Mouse (Mus musculus) left cerebral cortex, adult 6 months (tissue): Measurements from ENCODE around the gene Oxnad1. TPM values are rescaled to one million over a fixed set of nuclear protein-coding genes. Genes with fewer than 3 reads are reported as not detected.

Experiments
- long read RNA-seq, 2 experiments: library from polyadenylated mRNA; unstranded; transcript quantifications; one replicate each; pipeline ENCODE4 v2.0.0; 2019 to 2020
- polyA plus RNA-seq: library from polyadenylated mRNA; unstranded; fragments of <200 nt; fragmentation: Nextera tagmentation; gene quantifications from 2 replicates; pipeline ENCODE4 v1.2.3, GENCODE M21; 2021

The Oxnad1 gene
- 5.6 and 9.0 TPM in 2 replicates for polyA plus RNA-seq
- long read RNA-seq, experiment 1, transcript Oxnad1-201 (8 exons, 2,376 nt) = major isoform, 60 of 83 reads
- long read RNA-seq, experiment 1, partial matches to known transcripts = 1 of 83 reads
- long read RNA-seq, experiment 1, other reads (novel, unspliced or antisense) = 22 of 83 reads
- long read RNA-seq, experiment 2, transcript Oxnad1-201 (8 exons, 2,376 nt) = major isoform, 10 of 11 reads
- long read RNA-seq, experiment 2, partial matches to known transcripts = 0 of 11 reads
- long read RNA-seq, experiment 2, other reads (novel, unspliced or antisense) = 1 of 11 reads

DNA sequence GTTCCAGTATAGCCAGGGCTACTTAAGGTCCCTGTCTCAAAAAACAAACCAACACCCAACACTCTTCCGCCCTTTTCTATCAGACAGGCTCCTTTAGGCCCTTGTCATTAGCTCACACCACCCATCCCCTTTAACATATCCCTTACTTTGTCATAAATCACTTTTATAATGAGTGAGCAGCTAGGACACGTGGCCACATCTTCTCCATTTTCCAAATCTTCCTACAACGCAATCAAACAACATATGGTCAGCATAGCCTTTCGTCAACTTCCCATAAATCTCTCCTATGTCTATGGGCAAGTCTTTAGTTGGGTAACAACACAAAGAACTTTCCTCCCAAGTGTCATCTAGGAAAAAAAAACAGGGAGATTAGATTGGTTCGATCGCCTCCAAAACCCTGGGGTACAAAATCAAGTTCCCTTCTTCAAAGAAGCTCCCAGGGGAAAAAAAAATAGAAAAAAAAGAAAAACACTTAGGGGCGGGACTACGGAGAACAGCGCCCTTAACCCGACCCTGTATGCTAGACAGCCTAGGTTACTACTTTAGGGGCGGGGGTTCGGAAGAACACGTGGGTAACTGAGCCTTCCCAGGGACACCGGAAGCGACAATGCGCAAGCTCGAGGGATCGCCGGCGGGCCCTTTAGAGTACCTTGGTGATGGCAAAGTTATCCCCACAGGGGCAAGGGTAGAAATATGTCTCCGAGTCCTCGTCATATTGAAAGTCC lies at the start of gene Oxnad1:
TSS of gene Oxnad1 (plus strand) at position 614 of the 725 bp plus-strand sequence.

DNA sequence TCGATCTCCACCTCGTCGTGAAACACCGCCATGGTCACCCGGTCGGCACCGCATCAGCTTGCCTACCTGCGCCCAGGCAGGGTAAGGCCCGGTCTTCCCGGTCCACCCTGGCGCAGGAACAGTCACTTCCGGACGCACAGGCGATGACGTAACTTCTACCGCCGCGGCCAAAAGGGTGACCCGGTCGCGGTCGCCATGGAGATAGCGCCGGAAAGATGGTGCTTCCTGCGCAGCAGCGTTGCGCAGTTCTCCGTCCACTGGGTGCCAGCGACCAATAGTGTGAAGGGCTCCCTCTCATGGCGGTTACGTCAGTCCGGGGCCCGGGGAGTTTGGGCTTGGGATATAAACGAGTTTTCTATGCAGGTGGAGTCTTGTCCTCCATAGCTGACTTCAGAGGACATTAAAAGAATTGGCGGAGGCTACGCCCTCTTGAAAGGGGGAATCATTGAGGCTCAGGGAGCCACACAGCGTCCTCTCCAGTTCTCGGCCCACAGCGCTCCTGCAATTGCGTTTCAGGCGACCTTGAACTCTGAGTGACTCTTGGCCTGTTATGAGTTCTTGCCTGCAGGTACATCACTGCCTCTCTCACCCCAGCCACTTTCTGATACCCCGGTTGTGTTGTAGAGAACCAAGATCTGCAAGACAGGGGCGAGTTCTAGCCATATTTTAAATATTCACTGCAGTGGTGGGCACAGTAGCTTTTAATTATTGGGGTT lies 470 bp downstream of the Oxnad1 start, which contains the start of gene Dph3:
TSS of gene Dph3 (minus strand) at position 244 of the 716 bp plus-strand sequence.

DNA sequence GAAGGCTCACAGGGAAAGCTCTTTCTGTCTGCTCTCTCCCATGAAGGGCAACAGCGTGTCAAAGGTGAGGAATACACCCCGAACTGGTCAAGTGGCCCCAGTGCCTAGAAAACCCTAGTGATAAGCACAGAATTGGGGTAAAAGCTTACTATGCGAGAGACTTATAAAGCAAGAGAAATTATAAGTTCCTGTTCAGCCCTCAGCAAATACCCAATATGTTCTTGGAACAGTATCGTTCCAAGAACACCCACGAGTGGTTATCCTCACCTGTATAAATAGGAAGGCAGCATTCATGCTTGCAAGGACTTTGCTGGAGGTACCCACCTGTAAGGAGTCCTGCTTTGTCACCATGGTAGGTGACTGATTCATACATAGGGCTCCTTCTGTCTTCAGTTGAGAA lies 56.5 kb downstream of the Oxnad1 start, which contains the start of gene Msmb:
TSS of gene Msmb (plus strand) at position 301 of the 400 bp plus-strand sequence.

Other genes with a start within 250 kb of the Oxnad1 start
- 0.22 and 0.25 TPM in 2 replicates for gene Galnt15, start 56.4 kb upstream of the Oxnad1 start, polyA plus RNA-seq
- gene Dph3, start 355 bp downstream of the Oxnad1 start, polyA plus RNA-seq = 72.6 and 82.6 TPM in 2 replicates
- gene Msmb, start 56.6 kb downstream of the Oxnad1 start, polyA plus RNA-seq = not detected in 2 replicates
- 43.5 and 57.0 TPM in 2 replicates for gene Ncoa4, start 74.5 kb downstream of the Oxnad1 start, polyA plus RNA-seq
- gene Timm23, start 116.5 kb downstream of the Oxnad1 start, polyA plus RNA-seq = 189 and 222 TPM in 2 replicates
- 11.3 and 14.9 TPM in 2 replicates for gene Parg, start 116.6 kb downstream of the Oxnad1 start, polyA plus RNA-seq
- 62.2 and 85.5 TPM in 2 replicates for gene Ogdhl, start 236.6 kb downstream of the Oxnad1 start, polyA plus RNA-seq